Mouse (Mus musculus) limb, embryonic 13.5 days (tissue): ENCODE measurements around the gene Bora. TPM values are rescaled to one million over a fixed set of nuclear protein-coding genes. Genes with fewer than 3 reads are reported as not detected.
"Not testable (repeated sequence)": the region's sequence is repeated elsewhere in the genome, so short reads cannot be mapped to it uniquely, and the experiment has no call there.

Experiments used
- ATAC-seq: fragments of 200-750 bp; cut with Nextera tagmentation; 2 replicates; pipeline ENCODE4 v1.8.0; 2017; ENCODE audit warnings: low read depth, moderate number of reproducible peaks, moderate TSS enrichment; ENCODE audit not compliant: low FRiP score
- H3K27ac ChIP-seq: fragments of 300-500 bp; sonication (generic); 2 replicates; pipeline ENCODE4 v1.5.1; 2015; ENCODE audit warnings: inconsistent platforms, mild to moderate bottlenecking, moderate library complexity
- H3K27me3 ChIP-seq: fragments of 300-500 bp; sonication (generic); 2 replicates; pipeline ENCODE4 v1.6.1; 2015; ENCODE audit warnings: mild to moderate bottlenecking, inconsistent platforms
- H3K36me3 ChIP-seq: fragments of 300-500 bp; sonication (generic); 2 replicates; pipeline ENCODE4 v1.6.1; 2015; ENCODE audit warnings: inconsistent platforms, mild to moderate bottlenecking, moderate library complexity
- H3K4me1 ChIP-seq: fragments of 300-500 bp; sonication (generic); 2 replicates; pipeline ENCODE4 v1.6.1; 2015; ENCODE audit warnings: inconsistent platforms
- H3K4me2 ChIP-seq: fragments of 300-500 bp; sonication (generic); replicated peaks from 2 replicates; pipeline ENCODE4 v1.6.1; 2015; ENCODE audit warnings: inconsistent platforms, mild to moderate bottlenecking, moderate library complexity
- H3K4me3 ChIP-seq: fragments of 300-500 bp; sonication (generic); 2 replicates; pipeline ENCODE4 v1.5.1; 2015; ENCODE audit warnings: moderate library complexity, mild to moderate bottlenecking, inconsistent platforms
- H3K9ac ChIP-seq: fragments of 300-500 bp; sonication (generic); 2 replicates; pipeline ENCODE4 v1.6.1; 2015; ENCODE audit warnings: mild to moderate bottlenecking, inconsistent platforms
- H3K9me3 ChIP-seq: fragments of 300-500 bp; sonication (generic); 2 replicates; pipeline ENCODE4 v1.6.1; 2016; ENCODE audit warnings: inconsistent platforms
- WGBS: fragments of 180-500 bp; shearing (Covaris S2); methylation state at CpG from one replicate; pipeline ENCODE4 v1.1.7; 2015; 5-methylcytosine and 5-hydroxymethylcytosine counted together
- polyA plus RNA-seq: library from polyadenylated mRNA; unstranded; fragments of >200 nt; fragmentation: Nextera tagmentation; extraction: Ambion mirVana; gene quantifications from 2 replicates; pipeline ENCODE4 v1.2.1, GENCODE M21; 2015

Gene Bora
- polyA plus RNA-seq, 1 experiment from 2014 or later: 76.7 TPM

DNA sequence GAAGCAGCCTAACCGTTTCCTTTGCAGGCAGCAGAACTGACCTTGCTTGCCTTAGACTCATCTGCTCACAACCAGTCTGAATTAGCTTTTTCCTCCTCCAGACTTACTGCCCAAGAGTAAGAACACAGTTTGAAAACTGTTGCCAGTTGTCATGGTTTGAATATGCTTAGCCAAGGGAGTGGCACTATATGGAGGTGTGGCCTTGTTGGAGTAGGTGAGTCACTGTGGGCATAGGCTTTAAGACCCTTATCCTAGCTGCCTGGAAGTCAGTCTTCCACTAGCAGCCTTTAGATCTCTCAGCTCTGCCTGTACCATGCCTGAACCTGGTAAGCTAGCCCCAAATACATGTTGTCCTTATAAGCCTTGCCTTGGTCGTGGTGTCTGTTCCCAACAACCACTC is 8.3 kb upstream of the Bora start:
- Histone ChIP-seq H3K36me3 (peaks cover 35% of the 10 kb centered on the region), H3K4me3 (no peak overlapping the region), H3K4me1 (peaks cover 3% of the 10 kb centered on the region), H3K27ac (no peak overlapping the region), H3K27me3 (no peaks in the 10 kb centered on the region), H3K4me2 (no peak overlapping the region), H3K9me3 (no peaks in the 10 kb centered on the region), H3K9ac (no peak overlapping the region)
- ATAC-seq: no peak
- WGBS: 83% methylated on average over 2 of the region's 2 CpGs

DNA sequence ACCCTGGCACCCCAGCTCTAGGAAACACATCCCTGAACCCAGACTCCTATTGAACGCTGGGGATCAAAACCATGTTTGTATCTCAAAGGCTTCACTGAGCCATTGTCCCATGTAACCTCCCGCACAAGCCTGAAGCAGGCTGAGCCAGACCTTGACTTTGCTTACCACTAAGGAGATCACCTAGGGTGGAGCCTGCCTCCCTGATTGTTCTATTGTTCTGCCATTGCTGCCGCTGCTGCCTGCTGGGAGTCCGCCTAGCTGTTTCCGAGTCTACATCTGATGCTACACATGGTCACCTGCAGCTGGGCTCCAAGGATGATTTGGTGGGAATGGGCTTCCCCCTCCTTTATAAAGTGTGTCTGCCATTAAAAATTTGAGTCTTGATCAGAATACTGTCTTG is 6.7 kb upstream of the Bora start:
- not testable (repeated sequence) for H3K9me3 ChIP-seq, H3K9ac ChIP-seq, H3K4me3 ChIP-seq, ATAC-seq, H3K4me2 ChIP-seq, H3K27me3 ChIP-seq, H3K27ac ChIP-seq
- 85% methylated on average over 5 of the region's 5 CpGs for whole genome bisulfite sequencing
- Histone ChIP-seq H3K36me3 (peaks cover 25% of the 10 kb centered on the region), H3K4me1 (peaks cover 14% of the 10 kb centered on the region)

DNA sequence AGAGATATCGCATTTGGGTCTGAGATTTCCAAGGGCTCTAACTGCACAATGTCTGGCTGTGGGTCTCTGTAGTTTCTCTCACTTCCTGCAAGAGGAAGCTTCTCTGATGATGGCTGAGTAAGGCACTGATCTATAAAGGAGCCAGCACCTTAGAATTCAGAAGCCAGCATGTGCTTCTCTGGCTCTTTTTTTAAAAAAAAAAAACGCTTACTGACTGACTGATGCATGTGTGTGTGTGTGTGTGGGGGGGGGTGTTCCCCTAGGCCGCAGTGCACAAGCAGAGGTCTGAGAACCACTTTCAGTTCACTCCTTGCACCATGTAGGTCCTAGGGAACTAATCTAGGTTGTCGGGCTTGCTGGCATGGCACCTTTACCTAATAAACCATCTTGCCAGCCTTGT is 4.6 kb upstream of the Bora start:
- H3K27ac ChIP-seq: no peak overlapping the region
- 70% methylated on average over 4 of the region's 4 CpGs for WGBS
- no peaks in the 10 kb centered on the region for H3K9me3 ChIP-seq
- 0 out of 2 replicates have a peak overlapping the region, but pooled peaks have one; percentile 2 for H3K9ac ChIP-seq
- peaks cover 20% of the 10 kb centered on the region for H3K36me3 ChIP-seq
- no peak overlapping the region for H3K4me2 ChIP-seq
- H3K4me1 ChIP-seq: peaks cover 21% of the 10 kb centered on the region
- H3K27me3 ChIP-seq: no peaks in the 10 kb centered on the region
- H3K4me3 ChIP-seq: no peak overlapping the region
- no peak for ATAC-seq

DNA sequence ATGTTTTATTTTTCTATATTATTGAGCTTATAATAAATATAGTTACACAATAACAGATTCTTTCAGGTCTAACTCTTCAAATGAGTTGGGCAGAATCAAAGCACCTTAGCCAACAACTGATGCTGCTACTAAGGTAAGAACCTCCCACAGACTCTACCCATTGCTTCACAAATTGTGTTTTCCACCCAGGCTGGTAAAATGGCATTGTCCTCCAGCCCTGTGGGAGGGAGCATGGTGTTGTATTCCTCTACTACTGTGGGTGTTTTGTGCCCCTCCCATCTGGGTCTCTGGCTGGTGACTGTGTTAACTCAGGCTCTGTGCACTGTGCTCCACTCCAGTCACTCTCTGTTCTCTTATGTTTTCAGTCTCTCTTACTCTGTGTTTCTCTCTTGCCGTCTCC is 2.5 kb upstream of the Bora start:
- Histone ChIP-seq H3K4me1 (peaks cover 37% of the 10 kb centered on the region), H3K27me3 (no peaks in the 10 kb centered on the region), H3K27ac (no peak overlapping the region), H3K4me2 (peak overlapping the region; percentile 76), H3K9me3 (no peaks in the 10 kb centered on the region), H3K4me3 (peak overlapping the region; percentile 97; the same call in 1 of the 2 replicates), H3K36me3 (peaks cover 10% of the 10 kb centered on the region; the same call in 1 of the 2 replicates), H3K9ac (peak overlapping the region; percentile 9; the same call in 1 of the 2 replicates)
- ATAC-seq: no peak
- 45% methylated on average over 1 of the region's 1 CpGs for WGBS

DNA sequence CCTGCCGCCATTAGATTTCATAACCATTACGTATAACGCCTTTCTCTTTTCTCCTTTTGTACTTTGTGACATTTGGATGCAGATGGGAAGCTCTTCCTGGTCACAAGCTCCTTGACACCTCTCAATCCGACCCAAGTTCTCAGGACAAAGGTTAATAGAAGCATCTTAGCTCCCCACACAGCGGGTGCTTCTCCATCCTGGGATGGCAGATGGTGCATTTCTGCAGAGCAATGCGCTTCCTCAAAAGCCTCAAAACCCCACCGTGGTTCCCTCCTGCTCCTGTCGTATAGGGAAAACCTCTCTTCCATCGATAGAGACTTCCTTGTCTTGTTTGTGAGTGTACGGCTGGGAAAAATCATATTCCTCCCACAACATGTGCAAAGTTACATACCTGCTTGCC is 1.9 kb upstream of the Bora start:
- Histone ChIP-seq H3K9me3 (no peaks in the 10 kb centered on the region), H3K4me3 (peak overlapping the region; percentile 97), H3K36me3 (peaks cover 5% of the 10 kb centered on the region; the same call in 1 of the 2 replicates), H3K4me1 (peaks cover 41% of the 10 kb centered on the region), H3K9ac (0 out of 2 replicates have a peak overlapping the region, but pooled peaks have one; percentile 9), H3K27ac (no peak overlapping the region), H3K4me2 (peak overlapping the region; percentile 76), H3K27me3 (no peaks in the 10 kb centered on the region)
- ATAC-seq: no peak
- 41% methylated on average over 10 of the region's 10 CpGs for WGBS

DNA sequence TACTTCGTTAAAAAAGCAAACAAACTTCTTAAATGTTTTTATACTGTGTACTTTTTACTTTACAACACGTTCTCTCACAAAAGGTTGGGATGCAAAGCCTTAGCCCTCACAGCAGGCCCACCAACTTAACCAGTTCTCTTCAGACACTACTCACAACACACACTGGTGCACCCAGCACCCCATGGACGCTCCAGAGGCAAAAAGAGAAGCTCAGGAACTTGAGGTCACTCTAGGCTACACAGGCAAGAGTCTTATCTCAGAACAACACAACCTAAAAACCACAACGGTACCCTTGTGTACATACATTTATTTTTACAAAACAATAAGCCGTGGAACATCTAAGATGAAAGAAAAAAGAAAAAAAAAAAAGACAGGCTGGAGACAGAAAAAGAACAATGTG is 1.3 kb upstream of the Bora start:
- ATAC-seq: no peak
- 9% methylated on average over 5 of the region's 5 CpGs for WGBS
- peaks cover 41% of the 10 kb centered on the region for H3K4me1 ChIP-seq
- peak overlapping the region; percentile 98 for H3K9ac ChIP-seq
- no peaks in the 10 kb centered on the region for H3K36me3 ChIP-seq
- H3K27ac ChIP-seq: no peak overlapping the region
- peak overlapping the region; percentile 97 for H3K4me3 ChIP-seq
- peak overlapping the region; percentile 76 for H3K4me2 ChIP-seq
- H3K27me3 ChIP-seq: no peaks in the 10 kb centered on the region
- no peaks in the 10 kb centered on the region for H3K9me3 ChIP-seq

DNA sequence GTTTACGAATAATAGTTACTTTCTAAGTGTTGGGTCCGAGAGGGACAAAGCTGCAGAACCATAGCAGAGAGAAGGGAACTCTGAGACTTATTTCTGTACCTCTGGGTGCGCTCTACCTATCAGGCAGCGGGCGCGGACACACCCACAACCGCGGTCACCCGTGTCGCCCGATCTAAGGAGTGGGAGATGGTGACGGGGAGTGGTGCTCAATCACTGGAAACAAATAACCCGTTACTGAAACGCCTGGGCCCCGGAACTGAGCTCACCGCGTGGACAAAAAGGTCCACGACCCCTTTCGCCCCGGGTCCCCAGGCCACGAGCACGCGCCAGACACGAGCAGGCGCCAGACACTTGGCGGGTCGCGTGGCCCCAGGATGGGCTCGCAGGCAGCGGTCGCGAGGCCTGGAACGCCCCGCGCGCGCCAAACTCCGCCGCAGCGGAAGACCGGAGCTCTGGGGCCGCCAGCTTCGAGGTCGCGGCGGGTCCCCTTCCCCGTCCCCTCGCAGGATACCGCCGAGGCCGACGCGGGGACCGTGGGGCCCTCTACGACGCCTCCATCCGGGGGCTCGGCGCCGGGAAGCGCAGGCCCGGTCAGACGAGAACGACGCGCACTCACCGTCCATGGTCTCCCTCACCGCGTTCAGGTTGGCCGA is 518 bp upstream of the Bora start:
- no peaks in the 10 kb centered on the region for H3K27me3 ChIP-seq
- peak; percentile 1; the same call in 1 of the 2 replicates for ATAC-seq
- H3K4me1 ChIP-seq: peaks cover 41% of the 10 kb centered on the region
- no peaks in the 10 kb centered on the region for H3K9me3 ChIP-seq
- H3K4me2 ChIP-seq: peak overlapping the region; percentile 76
- H3K36me3 ChIP-seq: peaks cover 4% of the 10 kb centered on the region
- peak overlapping the region; percentile 88 for H3K27ac ChIP-seq
- H3K4me3 ChIP-seq: peak overlapping the region; percentile 97
- peak overlapping the region; percentile 98 for H3K9ac ChIP-seq
- WGBS: under 1% methylated on average over 70 of the region's 70 CpGs

DNA sequence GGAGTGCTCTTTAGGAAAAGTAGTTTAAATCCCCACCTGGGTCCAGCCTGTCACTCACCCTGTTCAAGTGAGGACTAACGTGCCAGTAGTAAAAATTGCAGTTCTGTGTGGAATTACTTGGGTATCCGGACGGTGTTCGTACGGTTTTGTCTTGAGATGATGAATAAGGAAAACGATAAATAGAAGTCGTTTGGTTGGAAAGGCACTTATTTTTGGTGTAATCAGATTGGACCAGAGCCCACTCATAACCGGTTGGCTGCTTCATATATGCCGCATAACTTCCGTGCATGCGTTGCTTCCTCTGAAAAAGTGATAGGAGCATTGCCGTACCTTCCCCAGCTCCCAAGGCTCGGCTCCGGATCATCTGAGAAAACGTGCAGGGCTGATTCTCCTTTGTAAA is 760 bp downstream of the Bora start:
- H3K4me1 ChIP-seq: peaks cover 41% of the 10 kb centered on the region
- ATAC-seq: peak; percentile 4; the same call in 1 of the 2 replicates
- WGBS: under 1% methylated on average over 15 of the region's 15 CpGs
- peak overlapping the region; percentile 88 for H3K27ac ChIP-seq
- no peaks in the 10 kb centered on the region for H3K9me3 ChIP-seq
- H3K4me3 ChIP-seq: peak overlapping the region; percentile 97
- no peaks in the 10 kb centered on the region for H3K27me3 ChIP-seq
- peaks cover 14% of the 10 kb centered on the region for H3K36me3 ChIP-seq
- peak overlapping the region; percentile 76 for H3K4me2 ChIP-seq
- peak overlapping the region; percentile 70 for H3K9ac ChIP-seq

DNA sequence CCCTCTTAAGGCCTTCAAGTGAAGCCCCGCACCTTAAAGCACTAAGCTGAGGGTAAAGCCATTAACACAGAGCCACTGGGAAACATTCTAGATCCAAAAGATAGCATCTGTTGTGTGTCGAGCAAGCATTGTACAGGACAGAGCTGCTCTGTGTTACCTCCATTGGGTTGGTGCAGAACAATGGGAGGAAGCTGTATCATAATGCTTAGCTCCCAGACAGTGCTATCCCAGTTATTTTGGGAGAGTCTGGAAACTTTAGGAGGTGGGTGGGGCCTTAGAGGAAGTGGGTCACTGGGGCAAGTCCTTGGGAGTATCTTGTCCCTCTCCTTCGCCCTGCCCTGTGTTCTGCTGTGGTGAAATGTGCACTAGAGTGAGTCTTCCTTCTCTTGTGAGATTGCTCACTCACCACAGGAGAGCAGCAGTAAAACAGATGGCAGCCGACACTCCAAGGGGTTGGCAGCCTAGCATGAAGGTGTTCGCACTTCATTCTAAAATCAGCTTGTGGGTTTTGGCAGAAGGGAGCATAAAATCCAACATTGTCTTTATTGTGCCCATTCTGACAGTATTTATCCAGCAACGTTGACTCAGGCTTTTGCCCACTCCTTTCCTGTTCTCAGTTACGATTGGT is 13.1 kb downstream of the Bora start:
- Histone ChIP-seq H3K4me1 (no peaks in the 10 kb centered on the region), H3K9me3 (no peaks in the 10 kb centered on the region), H3K27me3 (no peaks in the 10 kb centered on the region), H3K9ac (no peak overlapping the region), H3K27ac (no peak overlapping the region), H3K4me3 (no peak overlapping the region), H3K4me2 (no peak overlapping the region), H3K36me3 (peaks cover 68% of the 10 kb centered on the region)
- no peak for ATAC-seq
- WGBS: 87% methylated on average over 7 of the region's 7 CpGs

DNA sequence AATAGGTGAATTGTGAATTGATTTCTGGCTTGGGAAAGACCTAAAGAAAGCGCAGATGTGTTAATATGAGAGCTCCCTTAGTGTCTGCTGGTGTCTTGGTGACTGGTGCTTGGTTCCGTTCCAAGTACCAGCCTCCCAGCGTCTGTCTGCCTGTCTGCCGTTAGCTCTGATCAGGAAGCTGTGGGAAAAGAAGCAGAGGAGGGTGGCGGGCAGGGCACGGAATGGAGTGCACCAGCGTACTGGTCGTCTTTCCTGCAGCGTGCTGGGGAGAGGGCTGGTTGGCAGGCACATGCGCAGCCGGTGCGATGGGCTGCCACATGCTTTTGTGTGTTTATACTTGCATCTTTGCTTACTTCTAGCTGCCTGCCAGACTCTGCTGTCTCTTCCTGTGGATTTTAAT is 14.6 kb downstream of the Bora start:
- 95% methylated on average over 12 of the region's 12 CpGs for WGBS
- no peaks in the 10 kb centered on the region for H3K9me3 ChIP-seq
- H3K4me2 ChIP-seq: no peak overlapping the region
- no peaks in the 10 kb centered on the region for H3K27me3 ChIP-seq
- no peak overlapping the region for H3K27ac ChIP-seq
- peaks cover 74% of the 10 kb centered on the region for H3K36me3 ChIP-seq
- ATAC-seq: no peak
- no peak overlapping the region for H3K9ac ChIP-seq
- H3K4me3 ChIP-seq: no peak overlapping the region
- H3K4me1 ChIP-seq: no peaks in the 10 kb centered on the region

DNA sequence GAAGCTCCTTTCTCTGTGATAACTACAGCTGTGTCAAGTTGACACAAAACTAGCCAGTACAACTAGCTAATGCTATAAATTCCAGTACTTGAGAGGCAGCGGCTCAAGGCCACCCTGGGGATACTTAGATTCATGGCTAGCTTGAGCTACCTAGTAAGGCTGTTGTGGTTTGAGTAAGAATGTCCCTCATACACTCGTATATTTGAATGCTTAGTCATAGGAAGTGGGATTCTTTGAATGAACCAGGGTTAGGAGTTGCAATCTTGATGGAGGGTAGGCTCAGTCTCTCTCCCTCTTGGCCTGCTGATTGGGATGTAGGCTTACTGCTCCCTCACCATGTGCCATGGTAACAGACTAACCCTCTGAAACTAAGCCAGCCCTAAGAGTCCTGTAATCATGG is 17.1 kb downstream of the Bora start:
- Histone ChIP-seq H3K27ac (no peak overlapping the region), H3K4me2 (no peak overlapping the region), H3K36me3 (peaks cover 67% of the 10 kb centered on the region), H3K4me1 (no peaks in the 10 kb centered on the region), H3K27me3 (no peaks in the 10 kb centered on the region), H3K4me3 (no peak overlapping the region), H3K9me3 (no peaks in the 10 kb centered on the region), H3K9ac (no peak overlapping the region)
- ATAC-seq: no peak
- 95% methylated on average over 2 of the region's 2 CpGs for WGBS

DNA sequence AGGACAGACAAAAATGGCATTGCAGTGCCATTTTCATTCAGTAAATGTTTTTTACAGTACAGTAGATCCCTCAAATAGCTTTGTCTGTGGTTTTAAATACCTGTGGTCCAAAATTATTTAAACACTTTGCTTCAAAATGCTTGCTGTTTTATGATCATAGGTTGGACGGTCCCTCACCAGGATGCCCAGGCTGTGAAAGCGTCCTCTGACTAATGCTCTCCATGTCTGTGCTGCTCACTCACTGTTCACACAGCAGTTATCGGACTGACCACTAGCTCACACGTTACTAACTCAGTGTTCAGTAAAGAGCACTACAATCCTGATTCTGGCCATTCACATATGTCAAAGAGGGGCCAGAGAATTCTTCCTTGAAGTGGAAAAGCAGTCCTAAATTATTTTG is 25.1 kb downstream of the Bora start:
- H3K4me1 ChIP-seq: no peaks in the 10 kb centered on the region
- H3K4me2 ChIP-seq: no peak overlapping the region
- H3K9ac ChIP-seq: no peak overlapping the region
- H3K27ac ChIP-seq: no peak overlapping the region
- WGBS: 85% methylated on average over 4 of the region's 4 CpGs
- peaks cover 60% of the 10 kb centered on the region for H3K36me3 ChIP-seq
- H3K27me3 ChIP-seq: no peaks in the 10 kb centered on the region
- H3K9me3 ChIP-seq: no peaks in the 10 kb centered on the region
- ATAC-seq: no peak
- no peak overlapping the region for H3K4me3 ChIP-seq
